Mouse (Mus musculus) C2C12 (cell line): ENCODE data around the gene Dpf1. TPM values are rescaled to one million over a fixed set of nuclear protein-coding genes. Genes with fewer than 3 reads are reported as not detected.

Experiments
- H3K27me3 ChIP-seq: one replicate; pipeline ENCODE4 v1.6.1; 2011; ENCODE audit not compliant: control insufficient read depth, insufficient read depth, insufficient read length
- H3K36me3 ChIP-seq: one replicate; pipeline ENCODE4 v1.6.1; 2011; ENCODE audit not compliant: control insufficient read depth, insufficient read depth
- H3K4me3 ChIP-seq: one replicate; pipeline ENCODE4 v1.5.1; 2011; ENCODE audit warnings: mild to moderate bottlenecking, control low read depth; ENCODE audit not compliant: poor library complexity, insufficient read depth, severe bottlenecking
- H3K79me2 ChIP-seq: one replicate; pipeline ENCODE4 v1.6.1; 2011; ENCODE audit not compliant: control insufficient read depth, insufficient read depth
- H3K79me3 ChIP-seq: one replicate; pipeline ENCODE4 v1.6.1; 2011; ENCODE audit warnings: low read depth, control low read depth
- H3ac ChIP-seq: one replicate; pipeline ENCODE3; 2011; ENCODE audit warnings: low read depth; ENCODE audit not compliant: control insufficient read depth, insufficient read length
- CEBPB ChIP-seq: IDR thresholded peaks from one replicate; pipeline ENCODE4 v1.6.1; 2011; ENCODE audit warnings: low read depth, mild to moderate bottlenecking, control low read depth, moderate library complexity
- CTCF ChIP-seq: IDR thresholded peaks from one replicate; pipeline ENCODE4 v1.5.1; 2011; ENCODE audit not compliant: control insufficient read depth, insufficient read depth, insufficient read length
- FOSL1 ChIP-seq: IDR thresholded peaks from one replicate; pipeline ENCODE4 v1.8.0; 2011; ENCODE audit warnings: mild to moderate bottlenecking, low read length; ENCODE audit not compliant: poor library complexity, insufficient read depth, severe bottlenecking
- MAX ChIP-seq: IDR thresholded peaks from one replicate; pipeline ENCODE4 v1.6.1; 2011; ENCODE audit warnings: mild to moderate bottlenecking, control low read depth
- MYOD1 ChIP-seq: IDR thresholded peaks from one replicate; pipeline ENCODE4 v1.6.1; 2011; ENCODE audit warnings: low read depth; ENCODE audit not compliant: control insufficient read depth, insufficient read length
- MYOG ChIP-seq: IDR thresholded peaks from one replicate; pipeline ENCODE4 v1.6.1; 2011; ENCODE audit not compliant: control insufficient read depth, insufficient read length; ENCODE audit errors: extremely low read depth
- USF1 ChIP-seq: IDR thresholded peaks from one replicate; pipeline ENCODE4 v1.6.1; 2011; ENCODE audit warnings: low read depth, mild to moderate bottlenecking, control low read depth, moderate library complexity
- polyA plus RNA-seq: library from polyadenylated mRNA; unstranded; fragments of >200 nt; fragmentation: generic; extraction: Trizol; gene quantifications from one replicate; pipeline ENCODE4 v1.2.1, GENCODE M21; 2012; ENCODE audit warnings: missing spikeins

Gene Dpf1
- polyA plus RNA-seq, 1 experiment, result 14.3 TPM

DNA sequence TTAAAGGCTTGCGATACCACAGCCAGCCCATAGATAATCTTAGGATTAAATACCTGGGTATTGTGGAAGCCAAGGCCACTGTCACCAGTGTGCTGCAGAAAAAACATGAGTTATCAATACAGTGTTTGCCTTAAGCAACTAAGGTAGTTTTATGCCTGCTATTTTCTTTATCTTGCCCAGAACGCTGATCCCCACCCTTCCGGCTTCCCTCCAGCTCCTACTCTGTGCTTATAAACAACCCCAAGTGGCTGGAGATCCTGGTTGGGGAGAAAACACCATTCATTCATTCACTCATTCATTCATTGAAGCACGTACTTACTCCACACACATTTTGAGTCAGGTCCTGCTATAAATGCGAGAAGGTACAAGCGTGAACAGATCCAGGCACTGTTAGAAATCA lies 19.2 kb upstream of the Dpf1 start:
- Histone ChIP-seq H3K79me2 (no peaks in the 10 kb centered on the region), H3K36me3 (no peaks in the 10 kb centered on the region), H3K4me3 (no peak overlapping the region), H3K79me3 (no peaks in the 10 kb centered on the region), H3K27me3 (peaks cover 12% of the 10 kb centered on the region), H3ac (no peak overlapping the region)
- TF ChIP-seq FOSL1 (no peak), MAX (no peak), USF1 (no peak), MYOG (no peak)

GRCm38 (mm10) chr7:29287481-29287880 lies 16.3 kb upstream of the Dpf1 start:
- no peak overlapping the region for H3ac ChIP-seq
- TF ChIP-seq USF1, result no peak
- TF ChIP-seq MYOD1, result no peak
- TF ChIP-seq FOSL1, result no peak
- no peak for TF ChIP-seq MYOG
- no peak for TF ChIP-seq MAX
- no peak for TF ChIP-seq CEBPB
- no peak for TF ChIP-seq CTCF
- no peaks in the 10 kb centered on the region for H3K36me3 ChIP-seq
- H3K79me2 ChIP-seq, result no peaks in the 10 kb centered on the region
- no peak overlapping the region for H3K4me3 ChIP-seq
- no peaks in the 10 kb centered on the region for H3K27me3 ChIP-seq
- H3K79me3 ChIP-seq, result no peaks in the 10 kb centered on the region

- no peaks in the 10 kb centered on the region for H3K36me3 ChIP-seq
- no peak overlapping the region for H3K4me3 ChIP-seq
- no peaks in the 10 kb centered on the region for H3K79me2 ChIP-seq
- TF ChIP-seq MAX (no peak), CTCF (no peak), MYOG (no peak), CEBPB (no peak), FOSL1 (no peak), USF1 (no peak)
- no peaks in the 10 kb centered on the region for H3K27me3 ChIP-seq
- H3K79me3 ChIP-seq, result no peaks in the 10 kb centered on the region
- H3ac ChIP-seq, result no peak overlapping the region
Observed at GRCm38 (mm10) chr7:29288079-29288478, 15.7 kb upstream of the Dpf1 start.

- H3K79me2 ChIP-seq, result no peaks in the 10 kb centered on the region
- peak; percentile 85 for TF ChIP-seq CTCF
- no peak for TF ChIP-seq MAX
- TF ChIP-seq FOSL1, result no peak
- no peak for TF ChIP-seq USF1
- no peak for TF ChIP-seq CEBPB
- TF ChIP-seq MYOD1, result no peak
- TF ChIP-seq MYOG, result no peak
- H3K36me3 ChIP-seq, result no peaks in the 10 kb centered on the region
- H3ac ChIP-seq, result no peak within 1 kb of the TSS
- H3K27me3 ChIP-seq, result no peaks in the 10 kb centered on the region
- H3K4me3 ChIP-seq, result peak within 1 kb of the TSS; percentile 6
- H3K79me3 ChIP-seq, result no peaks in the 10 kb centered on the region
Observed at GRCm38 (mm10) chr7:29288942-29289638, 14.7 kb upstream of the Dpf1 start, which contains the start of gene Ppp1r14a. Gene Ppp1r14a (plus strand): TSS chr7:29289308.

GRCm38 (mm10) chr7:29289856-29290255 lies 13.9 kb upstream of the Dpf1 start:
- no peak for TF ChIP-seq FOSL1
- TF ChIP-seq CTCF, result no peak
- TF ChIP-seq MYOG, result no peak
- TF ChIP-seq MYOD1, result no peak
- no peak for TF ChIP-seq USF1
- TF ChIP-seq CEBPB, result no peak
- TF ChIP-seq MAX, result no peak
- H3ac ChIP-seq, result no peak overlapping the region
- no peak overlapping the region for H3K4me3 ChIP-seq
- H3K36me3 ChIP-seq, result no peaks in the 10 kb centered on the region
- no peaks in the 10 kb centered on the region for H3K79me2 ChIP-seq
- H3K79me3 ChIP-seq, result no peaks in the 10 kb centered on the region
- no peaks in the 10 kb centered on the region for H3K27me3 ChIP-seq

DNA sequence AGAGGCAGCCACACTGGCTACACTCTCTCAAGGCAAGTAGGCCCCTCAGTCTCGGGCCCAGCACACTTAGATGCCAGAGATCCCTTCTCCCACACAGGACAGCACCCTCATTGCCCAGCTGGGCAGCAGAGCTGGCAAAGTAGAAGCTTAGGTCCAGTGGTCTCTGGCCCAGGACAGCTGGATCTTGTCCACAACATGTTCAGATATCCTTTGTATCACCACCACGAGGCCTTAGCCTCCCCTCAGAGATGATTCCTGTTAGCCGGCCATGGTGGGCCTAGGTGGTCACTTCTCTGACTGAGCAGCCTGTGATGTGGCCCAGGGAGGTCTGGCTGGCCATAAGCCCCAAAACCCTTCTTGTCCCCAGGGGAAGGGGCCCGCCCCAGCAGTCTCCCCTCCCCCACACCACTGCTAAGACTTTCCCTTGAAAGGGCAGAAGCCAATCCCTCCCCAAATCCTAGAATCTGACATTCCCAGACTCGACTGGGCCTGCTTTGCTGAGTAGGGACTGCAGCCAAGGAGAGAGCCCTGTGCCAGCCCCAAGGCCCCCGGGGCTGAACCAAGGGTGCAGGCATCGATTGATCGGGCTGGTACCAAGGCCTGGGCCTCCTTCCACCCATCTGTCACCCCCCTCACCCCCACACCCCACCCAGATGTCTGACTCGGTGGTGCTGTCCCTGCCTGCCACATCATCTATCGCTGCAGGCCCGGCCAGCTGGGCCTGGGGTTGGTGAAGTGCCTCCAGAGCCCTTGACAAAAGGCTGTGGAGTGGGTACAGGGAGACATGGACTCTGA lies 12.9 kb upstream of the Dpf1 start:
- Histone ChIP-seq H3K4me3 (no peak overlapping the region), H3ac (no peak overlapping the region)
- TF ChIP-seq MYOD1 (no peak), USF1 (no peak), MAX (no peak), FOSL1 (no peak), MYOG (no peak), CTCF (no peak)

More for the DNA sequence above, 12.9 kb upstream of the Dpf1 start:
- Histone ChIP-seq H3K79me3 (no peaks in the 10 kb centered on the region), H3K79me2 (no peaks in the 10 kb centered on the region), H3K27me3 (no peaks in the 10 kb centered on the region), H3K36me3 (no peaks in the 10 kb centered on the region)
